Mouse (Mus musculus): ENCODE measurements around the gene Ccr10. TPM values are rescaled to one million over a fixed set of nuclear protein-coding genes. Genes with fewer than 3 reads are reported as not detected.
A peak's percentile ranks its signal among the peaks of the same experiment; 100 is the strongest.

The Ccr10 gene
- total RNA-seq (2021), result not detected
- long read RNA-seq, experiment 1, result 0 reads
- long read RNA-seq, experiment 2, result 0 reads

DNA sequence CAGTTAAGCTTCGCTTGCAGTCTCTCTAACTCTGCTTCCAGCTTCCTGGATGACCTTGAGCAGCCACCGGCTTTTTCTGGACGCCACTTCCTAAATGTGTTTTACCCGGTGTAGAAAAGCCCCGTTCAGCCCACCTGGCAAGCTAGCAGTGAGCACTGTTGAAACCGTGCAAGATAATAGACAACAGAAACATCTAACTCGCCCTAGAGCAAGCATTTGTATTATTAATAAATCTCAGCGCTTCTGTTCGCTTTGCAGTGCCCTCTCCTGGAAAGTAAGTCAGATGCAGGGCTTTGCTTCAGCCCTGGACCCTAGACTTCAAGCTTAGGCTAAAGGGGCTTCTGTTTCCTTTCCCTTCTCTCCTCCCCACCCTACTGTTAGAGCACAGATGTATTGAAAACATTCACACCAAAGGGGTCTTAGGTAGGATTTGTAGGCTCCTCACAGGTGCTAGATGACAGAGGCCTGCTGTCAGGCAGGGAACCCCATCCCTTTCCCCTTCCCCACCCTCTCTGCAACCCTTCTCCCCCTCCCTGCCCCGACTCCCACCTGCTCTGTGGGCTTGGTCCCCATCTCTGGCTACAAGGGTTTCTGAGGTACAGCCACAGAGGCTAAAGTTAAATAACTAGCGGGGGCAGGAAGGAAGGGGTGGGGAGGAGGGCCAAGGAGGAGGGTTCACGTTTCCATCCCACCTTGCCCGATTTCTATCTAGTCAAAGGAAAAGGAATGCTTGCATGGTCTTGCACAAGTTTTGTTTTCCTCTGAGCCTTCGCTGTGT lies at the start of gene Ccr10:
TSS of gene Ccr10 (minus strand) at position 593 of the 778 bp plus-strand sequence.
- no peak for DNase-seq

DNA sequence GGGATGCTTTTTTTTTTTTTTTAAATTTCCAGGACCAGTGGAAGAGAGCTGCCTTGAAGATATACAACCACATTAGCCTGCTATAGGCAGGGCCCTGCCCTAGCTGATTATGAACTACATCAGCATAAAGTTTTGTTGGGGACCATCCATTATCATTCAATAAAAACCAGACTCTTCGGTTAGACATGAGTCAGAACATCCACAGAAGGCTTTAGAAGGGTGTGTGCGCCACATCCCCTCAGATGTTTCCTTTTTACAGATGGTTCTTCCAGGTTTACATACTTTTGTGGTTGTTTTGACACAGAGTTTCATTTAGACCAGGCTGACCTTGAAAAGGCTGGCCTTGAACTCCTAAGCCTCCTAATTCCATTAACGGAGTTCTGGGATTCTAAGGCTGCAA lies 49.1 kb upstream of the Ccr10 start:
- no peak for DNase-seq

DNA sequence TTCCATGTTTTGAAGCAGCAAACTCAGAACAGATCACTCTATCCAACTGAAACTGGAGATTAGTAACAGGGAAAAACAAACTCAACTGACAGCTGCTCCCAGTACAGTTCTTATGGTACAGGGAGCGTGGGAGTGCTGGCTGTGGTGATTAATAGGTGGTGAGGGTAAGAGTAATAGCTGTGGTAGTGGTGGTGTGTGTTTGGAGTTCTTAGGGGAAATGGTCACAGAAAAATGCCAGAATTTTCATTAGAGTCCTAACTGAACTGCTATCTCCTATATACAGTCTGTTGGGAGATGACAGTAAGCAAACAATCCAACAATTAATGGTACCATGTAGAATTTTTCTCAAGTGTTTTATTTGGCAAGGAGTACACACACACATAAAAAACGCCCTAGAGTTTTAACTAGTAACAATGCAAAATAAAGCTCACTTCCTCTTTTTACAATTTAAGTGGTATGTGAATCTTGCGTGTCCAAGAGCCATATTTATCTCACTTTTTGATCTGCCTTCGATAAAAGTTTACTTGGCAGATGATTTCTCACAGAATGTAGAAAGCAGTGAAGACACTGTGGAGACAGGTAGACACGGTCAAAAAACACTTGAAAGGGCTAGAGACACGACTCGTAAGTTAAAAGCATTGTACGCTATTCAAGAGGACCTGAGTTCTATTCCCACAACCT lies 46.2 kb upstream of the Ccr10 start:
- no peak for DNase-seq

DNA sequence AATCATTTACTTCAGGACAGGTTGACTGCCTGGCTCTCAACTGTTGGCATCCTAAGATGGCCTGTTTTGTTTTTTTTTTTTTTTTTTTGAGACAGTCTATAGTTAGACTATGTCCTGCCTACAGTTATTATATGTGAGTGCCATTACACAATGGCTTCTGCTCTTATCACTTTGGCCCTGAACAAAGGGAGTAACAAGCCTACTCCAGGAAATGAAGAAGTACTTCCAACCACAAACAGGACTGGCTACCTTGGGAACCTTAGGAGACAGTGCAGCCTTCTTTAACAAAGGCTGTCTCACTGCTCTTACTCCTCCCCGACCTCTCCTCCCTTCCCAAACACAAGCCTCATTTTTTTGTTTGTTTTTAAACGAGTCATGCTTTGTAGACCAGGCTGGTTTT lies 45.6 kb upstream of the Ccr10 start:
- no peak for DNase-seq

DNA sequence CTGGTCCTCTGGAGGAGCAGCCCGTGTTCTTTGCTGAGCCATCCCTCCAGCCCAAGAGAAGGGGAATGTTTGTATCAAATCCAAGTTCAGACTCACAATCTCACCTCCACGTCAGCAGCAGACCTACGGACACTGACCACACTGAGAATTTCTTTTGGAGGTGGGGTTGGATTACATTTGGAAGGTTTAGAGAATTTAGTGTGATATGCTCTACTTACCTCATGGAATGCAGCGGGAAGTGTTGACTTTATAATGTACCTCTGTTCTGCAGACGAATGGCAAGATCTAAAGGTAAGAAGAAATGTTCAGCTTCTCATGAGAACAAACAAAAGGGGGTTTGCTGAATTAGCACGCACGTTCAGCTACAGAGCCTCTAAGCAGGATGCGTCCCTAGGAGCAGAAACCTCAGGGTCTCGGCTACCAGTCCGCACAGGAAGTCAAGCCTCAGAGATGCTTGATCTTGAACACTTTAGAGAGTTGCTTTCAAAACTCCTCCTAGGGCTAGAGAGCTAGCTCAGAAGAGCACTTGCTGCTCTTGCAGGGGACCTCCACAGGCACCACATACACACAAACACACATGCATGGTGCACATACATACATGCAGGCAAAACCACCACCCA lies 43.3 kb upstream of the Ccr10 start:
- DNase-seq, result no peak

DNA sequence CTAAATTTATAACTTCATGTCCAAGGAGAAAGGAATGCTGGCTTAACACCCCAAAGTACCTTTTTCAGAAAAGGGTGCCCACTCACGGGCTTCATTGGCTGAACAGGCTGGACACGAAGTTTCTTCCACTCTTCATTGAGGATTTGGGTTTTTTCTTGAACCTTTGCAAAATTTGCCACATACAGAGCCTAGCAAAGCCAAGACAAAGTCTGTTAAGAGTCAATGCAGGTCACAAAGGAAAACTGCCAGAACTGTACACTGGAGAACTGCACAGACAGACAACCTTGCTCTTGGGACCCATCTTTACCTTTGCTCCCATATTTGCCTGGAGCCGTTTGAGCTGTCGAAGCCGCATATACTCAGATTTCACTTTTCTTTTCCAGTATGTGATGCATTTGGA lies 41.7 kb upstream of the Ccr10 start:
- no peak for DNase-seq

DNA sequence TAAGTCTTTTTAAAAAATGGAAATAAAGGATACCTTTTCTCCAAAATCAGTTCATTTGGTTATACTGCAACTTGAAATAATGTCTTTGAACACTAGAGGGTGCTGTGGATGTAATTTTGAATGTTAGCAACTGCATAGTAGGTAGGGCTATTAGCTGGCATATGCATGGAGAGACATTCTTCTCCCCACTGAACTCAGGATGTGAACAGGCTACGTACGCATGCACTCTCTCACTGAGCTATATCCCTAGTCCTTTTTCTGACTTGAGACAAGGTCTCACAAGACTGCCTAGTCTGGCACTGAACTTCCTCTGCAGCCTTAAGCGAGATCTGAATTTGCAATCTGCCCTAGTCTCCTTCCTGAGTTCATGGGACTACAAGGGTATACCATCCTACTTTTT lies 36.7 kb upstream of the Ccr10 start:
- DNase-seq, result no peak

DNA sequence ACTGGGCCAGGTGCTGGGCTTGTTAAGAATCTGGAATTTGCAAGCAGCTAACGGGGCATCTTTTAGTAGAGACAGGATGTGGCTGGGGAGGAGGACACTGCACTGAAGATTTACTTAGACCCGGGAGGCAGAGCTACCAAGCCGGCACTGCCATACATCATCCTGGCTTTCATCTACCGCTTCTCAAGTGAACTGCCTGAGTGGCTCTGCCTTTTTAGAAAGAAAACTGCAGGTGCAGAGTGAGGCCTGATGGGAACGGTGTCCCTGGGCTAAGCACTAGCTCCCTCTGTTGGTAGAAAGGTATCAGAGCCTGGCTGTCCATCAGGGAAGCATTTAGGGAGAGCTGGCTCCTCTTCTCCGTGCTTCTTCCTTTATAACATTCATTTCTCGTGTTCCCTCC lies 25.7 kb upstream of the Ccr10 start:
- DNase-seq, result no peak

DNA sequence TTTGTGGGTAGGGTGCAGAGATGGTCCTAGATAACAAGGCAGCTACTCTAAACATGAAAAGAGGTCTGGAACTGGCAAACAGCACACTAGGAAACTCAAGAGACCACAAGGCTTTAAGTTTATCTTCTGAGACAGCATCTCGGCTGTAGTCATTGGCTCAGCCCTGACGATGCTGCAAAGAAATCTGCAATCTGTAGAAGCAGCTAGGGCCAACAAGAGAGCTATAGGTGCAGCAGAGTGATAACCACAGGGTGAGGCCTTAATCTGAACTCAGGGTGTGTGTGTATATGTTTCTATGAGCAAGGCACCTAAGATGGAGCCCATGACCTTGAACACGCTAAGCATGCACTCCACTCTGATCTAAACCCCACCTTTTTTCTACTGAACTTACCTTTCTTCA lies 24.3 kb upstream of the Ccr10 start:
- DNase-seq, result no peak

DNA sequence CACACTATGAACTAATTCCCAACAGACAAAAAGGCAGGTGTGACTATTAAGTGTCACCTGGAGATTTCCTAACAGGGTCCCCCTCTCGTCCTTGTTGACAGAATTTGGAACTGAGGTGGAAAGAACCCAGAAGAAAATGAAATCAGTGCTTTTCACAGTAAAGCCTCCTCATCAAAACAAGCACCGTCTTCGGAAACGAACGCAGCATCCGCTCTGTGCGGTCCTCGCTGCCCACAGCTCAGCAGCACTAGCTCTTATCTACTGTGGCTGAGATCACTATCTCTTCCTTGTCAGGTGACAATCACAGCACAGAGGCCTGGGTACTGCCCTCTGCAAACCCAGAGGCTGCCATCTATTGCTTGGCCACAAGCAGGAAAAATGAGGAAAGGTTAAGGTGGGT lies 20.9 kb upstream of the Ccr10 start:
- no peak for DNase-seq

DNA sequence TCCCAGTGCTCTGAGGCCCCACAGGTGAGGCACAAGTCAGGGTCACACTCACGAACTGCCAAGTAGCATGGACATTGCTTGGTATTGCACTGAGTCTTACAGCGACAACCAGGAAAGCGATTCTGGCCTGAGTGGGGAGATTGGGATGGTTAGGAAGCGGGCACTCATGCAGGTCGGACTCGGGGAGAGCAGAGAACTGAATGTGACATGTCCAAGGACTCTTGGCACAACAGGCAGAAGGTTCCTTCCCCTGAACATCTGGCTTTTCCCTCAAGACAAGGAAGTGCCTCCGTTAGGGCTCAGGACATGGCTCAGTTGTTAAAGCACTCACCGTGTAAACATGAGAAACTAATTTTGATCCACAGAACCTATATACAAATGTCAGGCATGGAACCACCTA lies 20.3 kb upstream of the Ccr10 start:
- no peak for DNase-seq

DNA sequence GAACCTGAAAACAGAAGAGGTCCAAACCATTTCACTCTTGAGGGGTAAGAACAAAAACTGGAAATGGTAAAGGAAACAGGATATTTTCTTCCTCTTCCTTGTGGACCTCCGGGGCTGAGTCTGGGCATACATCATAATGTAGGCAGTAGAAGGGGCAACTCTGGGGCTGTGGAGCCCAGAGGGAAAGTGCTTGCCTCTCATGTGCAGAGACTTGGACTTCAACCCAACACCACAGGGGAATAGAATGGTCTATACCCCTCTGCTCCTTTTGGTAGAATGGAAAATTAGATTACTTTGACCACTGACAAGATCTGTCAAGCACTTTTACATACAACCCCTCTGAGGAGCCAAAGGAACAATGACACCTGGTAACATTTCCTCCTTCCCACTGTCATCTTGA lies 19.9 kb upstream of the Ccr10 start:
- no peak for DNase-seq

DNA sequence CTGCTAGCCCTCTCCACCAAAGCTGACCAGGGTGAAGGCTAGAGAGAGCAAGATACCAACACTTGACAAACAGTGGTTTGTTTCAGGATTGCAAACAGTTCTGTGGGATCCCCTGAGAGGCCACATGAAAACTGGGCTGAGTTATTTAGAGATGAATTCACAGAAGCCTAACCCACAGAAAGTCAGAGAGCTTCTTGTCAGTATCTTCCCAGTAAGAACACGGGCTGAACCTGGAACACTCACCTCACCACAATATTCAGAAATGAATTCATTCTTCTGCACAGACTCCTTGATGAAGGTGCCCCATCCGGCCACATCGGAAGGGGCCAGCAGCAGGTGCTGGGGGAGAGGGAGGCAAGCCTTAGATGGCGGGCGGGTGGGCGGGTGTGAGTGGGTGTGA lies 19.4 kb upstream of the Ccr10 start:
- DNase-seq, result no peak

DNA sequence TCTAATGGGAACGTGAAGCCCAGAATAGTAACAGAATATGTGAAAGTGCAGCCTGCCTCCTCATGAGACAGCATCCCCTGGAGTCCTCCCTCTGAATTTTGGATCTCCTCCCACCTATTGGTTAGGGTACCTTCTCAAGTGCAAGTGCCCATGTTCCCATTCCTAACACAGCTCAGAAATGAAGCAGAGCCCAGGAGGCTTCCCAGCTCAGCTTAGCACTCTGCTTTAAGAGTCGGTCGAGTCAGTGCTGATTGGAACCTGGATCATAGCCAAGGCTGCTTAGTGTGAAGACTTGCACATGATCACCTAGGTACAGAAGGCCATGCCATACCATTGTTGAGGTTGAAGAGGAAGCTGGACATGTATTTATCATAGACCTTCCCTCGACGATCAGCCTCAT lies 18.9 kb upstream of the Ccr10 start:
- no peak for DNase-seq

DNA sequence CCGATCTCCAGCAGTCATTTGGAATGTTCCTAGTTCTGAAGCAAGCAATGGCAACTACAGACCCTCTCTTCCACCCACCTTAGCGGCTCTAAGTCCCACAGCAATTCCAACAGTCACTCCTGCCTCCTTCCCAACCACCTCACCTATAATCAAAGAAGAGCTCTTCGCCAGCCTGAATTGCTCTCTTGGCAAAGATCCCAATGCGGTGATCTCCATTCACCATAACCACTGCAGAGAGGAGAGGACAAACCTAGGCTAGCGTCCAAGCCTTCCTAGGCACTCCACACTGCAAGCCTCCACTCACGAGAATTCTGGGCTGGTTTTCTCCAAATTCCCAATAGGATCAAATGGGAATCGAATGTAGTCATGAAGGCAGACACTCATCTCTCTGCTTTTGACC lies 17.8 kb upstream of the Ccr10 start:
- no peak for DNase-seq

DNA sequence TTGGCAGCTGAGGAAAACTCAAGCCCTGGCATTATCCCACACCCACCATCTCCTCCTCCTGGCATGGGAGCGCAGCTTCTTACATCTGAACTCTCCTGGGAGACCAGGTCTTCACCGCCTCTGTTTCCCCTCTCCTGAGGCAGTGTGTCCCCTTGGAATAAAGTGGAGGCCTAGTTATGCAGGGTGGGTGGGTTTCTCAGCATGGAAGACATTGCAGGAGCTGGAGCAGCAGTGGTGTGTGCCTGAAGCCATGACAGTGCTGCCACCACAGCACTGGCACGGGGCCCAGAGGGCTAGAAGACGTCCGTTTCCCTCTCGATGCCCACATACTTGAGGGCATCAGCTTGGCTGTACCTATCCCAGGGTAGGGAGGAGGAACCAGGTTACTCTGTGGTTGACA lies 17.4 kb upstream of the Ccr10 start:
- DNase-seq, result no peak

DNA sequence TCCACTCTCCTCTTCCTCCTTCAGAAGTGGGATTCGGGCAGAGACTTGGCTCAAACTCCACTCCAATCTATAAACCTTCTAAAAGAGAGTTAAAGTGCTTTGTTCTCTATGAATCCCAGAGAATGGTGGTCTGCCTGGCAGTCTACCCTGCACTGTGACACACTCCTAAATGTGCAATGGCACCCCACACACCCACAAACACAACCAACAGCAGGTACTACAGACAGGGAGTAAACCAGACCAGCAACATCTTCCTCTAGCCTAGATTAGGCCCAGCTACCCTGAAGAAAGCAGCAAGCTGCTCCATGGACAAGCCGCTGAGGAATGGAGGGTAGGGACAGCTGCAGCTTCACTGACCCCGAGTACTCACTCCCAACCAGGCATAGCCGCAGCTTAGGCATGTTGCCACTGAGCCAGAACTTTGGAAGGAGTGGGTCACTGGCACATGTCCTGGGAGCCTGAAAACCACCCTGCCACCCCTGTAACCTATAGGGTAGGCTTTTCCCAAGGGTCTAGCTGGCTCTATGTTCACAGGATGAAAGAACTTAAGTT lies 16.8 kb upstream of the Ccr10 start:
- no peak for DNase-seq

DNA sequence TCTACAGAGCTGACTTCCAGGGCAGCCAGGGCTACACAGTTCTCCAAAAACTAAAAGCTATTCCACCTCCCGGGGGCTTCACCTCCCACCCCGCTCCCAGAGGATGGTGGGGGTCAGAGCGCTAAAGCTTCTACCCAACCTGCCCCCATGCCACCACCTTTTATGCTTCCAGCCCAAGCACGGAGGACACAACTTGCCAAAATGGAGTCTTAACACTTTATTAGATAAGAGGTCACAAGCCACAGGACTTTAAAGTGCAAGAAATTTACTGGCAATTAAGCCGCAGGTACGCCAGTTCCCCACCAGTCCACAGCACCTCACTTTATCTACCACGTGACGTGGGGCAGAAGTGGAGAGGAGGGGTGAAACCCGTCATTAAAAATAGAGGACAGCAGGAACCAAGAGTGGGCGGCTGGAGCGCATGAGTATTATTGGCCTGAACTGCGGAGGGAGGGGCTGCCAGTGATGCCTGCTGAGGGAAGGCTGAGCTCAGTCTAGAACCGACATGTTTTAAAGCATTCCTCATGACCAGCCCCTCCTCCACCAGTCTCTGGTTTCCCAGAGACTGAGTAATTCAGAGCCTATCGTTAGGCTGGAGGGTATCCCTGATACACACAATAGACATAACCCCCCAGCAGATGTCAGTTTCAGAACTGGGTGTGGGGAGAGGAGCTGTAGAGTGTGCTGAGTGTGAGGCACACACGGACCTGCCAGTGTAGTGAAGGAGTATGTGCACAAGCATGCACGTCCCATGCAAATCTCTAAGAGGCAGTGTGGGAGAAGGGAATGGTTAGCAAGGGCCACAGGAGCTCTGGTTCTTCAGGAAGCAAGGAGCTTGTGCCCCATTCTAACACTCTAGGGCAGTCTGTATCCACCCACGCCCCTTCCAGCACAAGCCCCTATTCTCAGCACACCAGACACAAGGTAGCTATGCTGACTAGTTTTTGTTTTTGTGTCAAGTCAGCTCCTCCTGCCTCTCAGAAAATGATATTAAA lies 16.0 kb upstream of the Ccr10 start:
- DNase-seq, result no peak

DNA sequence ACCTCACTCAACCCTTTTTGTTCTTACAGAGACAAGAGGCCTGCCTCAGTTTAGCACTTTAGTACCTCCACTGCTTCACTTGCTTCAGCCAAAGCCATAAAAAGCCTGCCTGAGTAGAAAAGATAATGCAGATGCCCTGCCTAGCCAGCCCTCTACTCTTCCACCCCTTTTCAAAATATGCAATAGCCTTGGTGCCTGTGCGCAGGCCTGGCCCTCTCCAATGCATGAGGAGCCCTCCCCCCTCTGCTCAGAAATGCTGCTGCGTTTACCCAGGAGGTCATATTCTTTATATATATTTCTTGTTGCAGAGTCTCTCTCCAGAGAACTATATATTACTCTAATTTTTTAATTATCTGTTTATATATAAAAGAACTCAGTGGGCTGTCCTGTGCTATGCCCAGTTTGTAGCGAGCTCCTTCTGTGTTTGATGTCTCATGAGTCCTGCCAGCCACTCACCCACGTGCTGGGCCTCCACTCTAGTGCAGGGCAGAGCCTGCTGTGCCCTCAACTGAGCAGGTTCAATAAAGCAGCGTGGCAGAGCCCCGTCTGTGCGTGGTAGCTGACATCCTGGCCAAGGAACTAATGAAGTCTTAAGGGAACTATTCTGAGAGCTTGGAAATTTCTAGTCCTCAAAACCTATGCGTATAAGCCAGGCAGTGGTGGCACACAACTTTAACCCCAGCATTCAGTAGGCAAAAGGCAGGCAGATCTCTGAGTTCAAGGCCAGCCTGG lies 15.1 kb upstream of the Ccr10 start:
- no peak for DNase-seq

DNA sequence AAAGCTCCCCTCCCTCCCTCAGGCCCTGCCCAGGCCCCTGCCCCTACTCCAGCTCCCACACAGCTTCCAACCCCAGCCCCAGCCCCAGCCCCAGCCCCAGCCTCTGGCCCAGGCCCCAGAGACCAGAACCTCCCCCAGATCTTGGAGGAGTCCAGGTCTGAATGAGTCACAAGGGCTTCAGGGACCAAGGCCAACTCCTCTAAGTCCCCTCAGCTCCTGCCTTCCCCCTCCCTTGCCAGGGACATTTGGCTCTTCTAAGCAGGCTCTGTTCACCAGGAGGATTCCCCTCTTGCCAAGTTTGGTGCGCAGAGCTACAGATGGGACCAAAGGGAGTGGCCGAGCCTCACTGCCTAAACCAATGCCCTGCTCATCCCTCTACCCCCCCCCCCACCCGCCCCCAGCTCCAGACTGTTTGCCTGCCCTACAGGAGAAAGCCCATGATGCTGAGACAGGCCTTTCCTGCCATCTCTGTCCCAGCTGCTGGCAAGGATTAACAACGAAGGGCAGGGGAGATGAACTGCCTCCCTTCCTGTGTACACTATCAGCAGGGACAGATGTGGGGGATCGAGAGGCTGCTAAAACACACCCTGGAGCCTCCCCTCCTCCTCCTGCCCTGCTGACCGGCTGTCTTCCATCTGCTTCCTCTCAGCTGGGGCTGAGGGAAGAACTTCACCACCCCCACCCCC lies 14.4 kb upstream of the Ccr10 start:
- peak; percentile 86 for DNase-seq

Data from gastrocnemius, postnatal 25 days (tissue).